Mouse (Mus musculus): ENCODE data around the gene Tinf2.

The Tinf2 gene

DNA sequence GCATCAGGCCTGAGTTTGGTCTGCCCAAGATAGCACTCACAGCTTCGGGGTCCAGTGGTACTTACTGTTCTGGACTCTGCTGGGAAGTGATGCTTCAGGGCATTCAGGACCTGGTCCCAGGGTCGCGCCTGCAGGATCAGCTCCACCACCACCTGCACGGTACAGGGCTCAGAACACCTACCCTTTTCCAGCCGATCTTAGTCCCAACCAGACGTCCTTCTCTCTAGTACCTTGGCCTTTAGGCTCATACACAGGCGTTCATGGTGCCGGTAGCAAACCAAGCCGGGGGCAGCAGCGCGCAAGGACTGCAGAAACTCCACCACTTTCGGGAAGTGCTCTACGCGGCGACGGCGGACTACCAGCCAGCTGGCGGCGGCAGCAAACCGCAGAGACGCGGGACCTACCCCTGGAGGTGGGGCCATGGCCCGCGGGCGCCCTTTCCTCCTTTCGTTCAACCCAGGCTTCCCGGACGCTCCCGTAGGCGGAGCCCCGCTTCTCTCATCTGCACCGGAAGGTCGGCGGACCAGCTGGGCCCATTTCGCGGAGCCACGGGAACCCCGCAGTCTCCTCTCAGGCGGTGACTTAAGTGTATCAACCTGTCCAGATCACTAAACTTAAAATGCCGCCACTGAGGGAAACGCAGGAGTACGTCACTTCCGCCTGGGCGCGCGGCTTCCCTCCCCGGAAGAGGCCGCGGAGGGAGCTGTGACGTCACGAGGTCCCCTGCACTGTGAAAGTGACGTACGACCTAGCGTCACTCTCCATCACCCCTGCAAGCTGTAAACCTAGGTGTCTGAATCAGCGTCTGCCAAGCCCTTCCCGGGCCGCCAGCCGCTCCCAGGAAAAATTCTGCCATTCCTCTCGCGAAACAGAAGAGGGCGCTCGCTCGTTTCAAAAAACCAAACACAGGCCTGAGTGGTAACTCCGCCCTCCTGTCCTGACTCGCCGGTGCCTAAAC lies at the start of gene Tinf2:
Gene Tinf2 (minus strand): TSS at position 661 of the 958 bp plus-strand sequence.
- peak; percentile 99 for DNase-seq (ENCODE audit: low read depth)

DNA sequence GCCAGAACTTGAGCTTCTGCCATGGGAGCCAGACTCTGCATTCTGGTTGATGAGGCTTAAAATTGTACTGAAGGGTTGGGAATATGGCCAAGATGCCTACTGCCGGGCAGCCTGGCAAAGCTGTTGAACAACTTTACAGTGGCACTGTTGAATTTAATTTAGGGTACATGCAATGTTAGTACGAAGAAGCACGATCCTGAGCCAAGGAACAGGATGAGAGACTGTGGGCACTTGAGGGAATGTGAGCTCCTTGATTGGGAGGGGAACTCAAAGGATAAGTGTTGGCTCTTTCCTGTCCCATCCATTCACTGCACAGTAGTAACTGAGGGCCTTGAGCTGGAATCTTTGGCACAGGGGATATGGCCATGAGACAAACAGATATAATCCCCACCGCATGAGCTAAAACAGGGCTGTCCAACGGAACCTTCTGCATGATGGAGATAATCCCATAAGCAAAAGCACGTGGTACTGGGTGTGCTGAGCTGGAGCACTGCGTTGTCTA lies 49.0 kb upstream of the Tinf2 start:
- DNase-seq (ENCODE audit: low read depth): no peak

DNA sequence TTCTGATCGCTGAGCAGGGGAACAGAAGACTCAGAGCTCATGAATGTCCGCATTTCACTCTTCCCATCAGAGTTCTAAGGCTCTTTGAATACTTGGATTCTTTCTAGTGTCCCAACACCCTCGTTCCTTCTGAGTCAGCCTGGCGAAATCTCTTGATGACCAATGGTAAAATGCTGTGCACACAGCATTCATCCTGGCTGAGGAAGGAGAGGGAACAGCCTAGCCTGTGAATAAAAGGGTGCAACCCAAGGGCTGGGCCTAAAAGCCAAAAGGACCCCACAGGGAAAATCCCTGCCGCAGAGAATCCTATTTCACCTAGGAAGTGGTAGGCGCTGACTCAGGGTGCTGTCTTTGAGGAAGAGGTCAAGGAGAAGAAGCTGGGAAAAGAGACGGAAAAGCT lies 48.5 kb upstream of the Tinf2 start:
- DNase-seq (ENCODE audit: low read depth): no peak

DNA sequence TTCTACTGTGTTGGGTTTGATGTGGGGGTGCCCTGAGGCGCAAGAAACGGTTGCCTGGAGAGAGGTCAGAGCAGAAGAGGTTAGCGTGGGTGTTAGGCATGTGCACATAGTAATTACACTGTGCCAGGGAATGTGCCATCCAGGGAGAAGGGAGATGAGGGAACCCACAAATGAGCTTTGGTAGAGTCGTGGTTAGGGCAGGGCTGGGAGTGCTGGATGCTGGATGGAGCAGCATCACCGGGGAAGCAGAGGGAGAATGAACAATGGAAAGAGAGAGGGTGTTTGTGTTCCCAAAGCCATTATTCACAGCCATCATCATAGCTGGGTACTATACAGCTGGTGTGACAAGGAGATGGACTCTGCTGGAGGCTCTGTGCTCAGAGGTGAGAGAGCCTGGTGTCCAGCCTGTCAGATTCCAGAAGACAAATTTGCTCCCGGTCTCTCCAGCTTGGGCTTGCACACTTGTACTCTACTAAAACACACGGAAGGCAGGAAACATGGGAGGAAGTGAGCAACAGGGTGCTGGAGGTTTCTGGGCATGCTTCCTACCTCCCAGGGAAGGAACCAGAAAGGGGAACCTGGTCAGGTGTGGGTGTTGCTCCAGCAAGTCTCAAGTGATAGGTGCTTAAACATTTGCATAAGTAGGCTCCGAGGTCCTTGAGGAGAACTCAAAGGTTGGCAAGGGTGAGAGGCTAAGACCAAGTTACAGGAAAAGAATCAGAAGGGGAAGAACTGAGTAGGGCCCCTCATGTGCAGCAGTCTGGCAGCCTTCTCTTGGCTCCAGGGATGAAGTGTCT lies 46.5 kb upstream of the Tinf2 start:
- DNase-seq (ENCODE audit: low read depth): no peak

DNA sequence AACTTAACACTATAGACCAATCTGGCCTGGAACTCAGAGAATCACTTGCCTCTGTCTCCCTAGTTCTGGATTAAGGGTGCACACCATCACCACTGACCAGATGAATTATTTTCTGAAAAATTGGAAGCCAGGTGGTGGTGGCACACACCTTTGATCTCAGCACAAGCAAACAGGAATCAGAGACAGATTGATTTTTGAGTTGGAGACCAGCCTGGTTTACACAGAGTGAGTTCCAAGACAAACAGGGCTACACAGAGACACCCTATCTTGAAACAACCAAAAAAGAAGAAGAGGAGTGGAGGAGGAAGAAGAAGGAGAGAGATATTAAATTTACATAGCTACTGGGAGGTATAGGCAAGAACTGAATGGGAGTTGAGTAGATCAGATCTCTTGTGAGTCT lies 44.6 kb upstream of the Tinf2 start:
- DNase-seq (ENCODE audit: low read depth): no peak

DNA sequence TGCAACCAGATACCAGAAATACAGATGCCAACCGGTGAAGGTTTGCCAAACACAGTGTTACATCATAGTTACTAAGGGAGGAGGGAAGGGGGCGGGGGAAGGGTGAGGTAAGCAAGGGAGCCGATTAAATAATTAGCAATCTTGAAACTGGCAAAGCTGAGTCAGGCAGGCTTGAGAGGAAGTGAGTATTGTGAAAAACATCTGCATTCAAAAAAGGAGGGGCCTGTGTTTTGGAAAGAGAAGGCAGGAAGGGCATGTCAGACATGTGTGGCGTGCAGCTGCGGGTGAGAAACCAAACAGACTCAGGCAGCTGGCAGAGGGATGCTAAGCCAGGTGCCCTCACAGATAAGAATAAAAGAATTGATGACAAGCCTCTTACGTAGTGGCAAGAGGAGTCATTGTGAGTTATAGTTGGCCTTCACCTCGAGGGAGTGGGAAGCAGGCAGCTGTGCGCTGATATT lies 42.8 kb upstream of the Tinf2 start:
- DNase-seq (ENCODE audit: low read depth): peak; percentile 97

DNA sequence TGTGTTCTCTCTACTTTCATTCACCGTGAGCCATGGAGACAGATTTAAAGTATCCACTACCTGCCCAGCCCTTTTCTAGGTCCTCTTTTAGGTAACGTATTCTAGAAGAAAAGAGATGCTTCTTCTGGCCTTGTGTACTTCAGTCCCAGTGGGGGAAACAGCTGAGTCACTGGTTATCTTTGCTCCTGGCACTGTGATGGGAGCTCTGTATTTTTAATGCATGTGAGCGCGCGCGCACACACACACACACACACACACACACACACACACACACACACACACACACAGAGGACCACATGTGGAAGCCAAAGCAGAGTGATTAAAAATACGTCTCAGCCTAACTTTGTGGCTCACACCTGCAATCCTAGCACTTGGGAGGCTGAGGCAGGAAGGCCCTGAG lies 41.8 kb upstream of the Tinf2 start:
- DNase-seq (ENCODE audit: low read depth): peak; percentile 36

DNA sequence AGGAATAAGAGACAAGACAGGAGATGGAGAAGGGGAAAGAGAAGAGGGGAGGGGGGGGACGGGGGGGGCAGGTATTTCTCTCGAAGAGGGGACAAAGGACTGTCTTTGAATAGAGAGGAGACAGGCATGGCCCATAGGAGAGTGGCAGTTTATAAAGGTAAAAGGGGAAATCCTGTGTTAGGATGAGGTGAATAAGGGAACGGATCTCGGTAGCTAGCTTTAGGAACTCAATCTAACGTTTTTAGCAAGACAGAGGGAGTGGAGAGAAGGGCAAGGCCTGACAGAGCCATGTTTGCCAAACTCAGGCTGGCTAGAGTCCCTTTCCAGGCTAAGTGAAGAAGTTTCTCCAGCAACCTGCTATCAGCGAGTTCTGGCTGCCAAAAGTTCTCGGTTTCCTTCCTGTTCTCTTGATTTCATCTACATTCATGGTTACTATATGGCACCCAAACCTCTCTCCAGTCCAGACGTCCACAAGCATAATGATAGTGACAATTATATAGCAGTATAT lies 40.9 kb upstream of the Tinf2 start:
- no peak for DNase-seq (ENCODE audit: low read depth)

DNA sequence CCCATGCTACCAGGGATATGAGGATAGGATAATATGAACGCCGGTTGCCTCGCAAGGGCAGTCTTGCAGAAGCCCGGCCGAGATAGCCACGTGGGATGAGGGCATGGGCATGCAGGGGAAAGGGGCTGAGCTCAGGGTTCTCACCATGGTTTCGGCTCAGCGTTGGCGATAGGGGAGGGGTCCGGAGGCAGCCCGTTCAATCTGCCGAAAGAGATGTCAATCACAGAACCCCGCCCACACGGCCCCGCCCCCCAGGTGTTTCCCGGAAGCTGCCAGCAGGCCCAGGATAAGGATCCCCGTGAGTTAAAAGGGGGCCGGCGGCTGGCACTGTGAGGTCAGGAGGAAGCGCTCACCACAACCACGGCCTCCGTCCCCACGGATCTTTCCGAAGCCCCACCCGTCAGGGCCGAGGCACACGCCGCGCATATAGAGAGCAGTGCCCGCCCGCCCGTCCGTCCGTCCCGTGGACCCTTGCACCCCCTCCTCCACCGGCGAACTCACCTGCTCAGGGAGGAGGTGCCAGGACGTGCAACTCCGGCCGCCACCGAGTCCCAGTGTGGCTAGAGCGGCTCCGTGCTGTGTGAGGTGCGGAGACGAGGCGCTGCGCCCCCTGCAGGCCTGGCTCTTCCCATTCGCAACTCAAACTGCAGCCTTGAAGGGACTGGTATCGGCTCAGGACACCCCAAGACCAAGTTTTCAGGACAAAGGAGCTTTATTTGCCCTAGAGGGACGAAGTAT lies 40.2 kb upstream of the Tinf2 start, which contains the start of gene Rabggta:
Gene Rabggta (minus strand): TSS at position 564 of the 738 bp plus-strand sequence.
- DNase-seq (ENCODE audit: low read depth): peak; percentile 97

DNA sequence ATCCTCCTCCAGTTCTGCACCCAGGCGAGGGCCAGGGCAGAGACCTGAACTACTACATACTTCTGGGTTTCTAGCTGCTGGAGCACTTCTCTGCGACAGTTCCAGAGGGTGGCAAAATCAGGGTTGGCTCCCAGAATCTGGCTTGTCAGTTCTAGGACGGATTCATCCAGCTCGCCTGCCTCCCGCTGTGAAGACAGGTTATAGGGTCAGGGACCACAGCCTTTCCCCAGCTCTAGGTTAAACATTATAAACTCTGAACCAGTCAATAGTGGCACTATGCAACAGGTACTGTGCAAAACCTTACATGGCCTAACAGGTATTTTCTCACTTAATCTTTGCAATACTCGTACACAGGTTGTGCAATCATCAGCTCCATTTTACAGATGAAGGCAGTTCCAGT lies 39.5 kb upstream of the Tinf2 start:
- DNase-seq (ENCODE audit: low read depth): no peak

DNA sequence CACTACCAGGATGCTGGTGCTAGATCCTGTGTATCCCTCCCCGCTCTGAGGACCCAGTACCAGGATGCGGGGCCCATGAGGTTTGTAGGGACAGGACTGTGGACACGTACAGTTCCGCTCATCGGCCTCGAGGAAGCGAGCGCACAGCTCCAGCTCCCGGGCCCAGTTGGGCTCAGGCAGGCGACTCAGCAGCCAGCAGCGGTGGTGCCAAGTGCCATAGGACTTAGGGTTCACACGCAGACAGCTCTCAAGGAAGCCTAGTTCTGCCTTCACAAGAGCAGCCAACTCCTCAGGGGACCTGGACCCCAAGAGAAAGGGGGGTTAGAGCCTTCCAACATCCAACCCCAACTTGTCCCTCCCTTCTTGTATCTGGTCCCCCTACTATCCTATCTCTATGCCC lies 39.0 kb upstream of the Tinf2 start:
- no peak for DNase-seq (ENCODE audit: low read depth)

DNA sequence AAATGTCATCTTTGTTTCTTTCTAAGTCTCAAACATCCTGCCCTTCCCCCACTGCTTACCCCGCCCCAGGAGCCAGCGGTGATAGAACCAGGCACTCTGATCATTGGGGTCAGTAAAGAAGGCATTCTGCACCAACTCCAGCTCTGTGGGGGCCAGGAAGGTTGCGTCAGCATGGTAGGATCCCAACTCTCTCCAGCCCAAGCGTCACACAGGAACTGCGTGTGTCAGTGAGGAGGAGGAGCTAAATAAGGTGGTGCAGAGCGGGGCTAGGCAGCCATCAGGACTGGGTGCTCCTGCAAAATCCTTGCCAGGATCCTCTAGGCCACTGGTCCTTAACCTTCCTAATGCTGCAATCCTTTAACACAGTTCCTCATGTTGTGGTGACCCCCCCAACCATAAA lies 38.1 kb upstream of the Tinf2 start:
- no peak for DNase-seq (ENCODE audit: low read depth)

DNA sequence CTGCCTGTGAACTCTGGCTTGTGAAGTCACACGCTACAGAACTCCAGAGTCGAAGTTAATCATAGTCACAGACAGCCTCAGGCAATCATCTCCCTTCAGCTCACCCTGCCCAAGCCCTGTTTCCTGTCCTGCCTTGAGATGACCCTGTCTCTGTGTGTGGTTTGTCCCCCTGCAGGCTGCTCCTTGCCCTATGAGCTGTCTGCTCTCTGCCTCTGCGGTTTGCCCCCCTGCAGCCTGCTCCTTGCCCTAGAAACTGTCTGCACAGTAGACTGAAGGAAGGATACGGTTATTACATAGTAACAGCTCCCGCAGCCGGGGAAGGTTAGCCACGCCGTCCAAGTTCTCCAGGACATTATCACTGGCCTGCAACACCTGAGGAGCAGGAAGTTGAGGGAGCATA lies 35.3 kb upstream of the Tinf2 start:
- no peak for DNase-seq (ENCODE audit: low read depth)

DNA sequence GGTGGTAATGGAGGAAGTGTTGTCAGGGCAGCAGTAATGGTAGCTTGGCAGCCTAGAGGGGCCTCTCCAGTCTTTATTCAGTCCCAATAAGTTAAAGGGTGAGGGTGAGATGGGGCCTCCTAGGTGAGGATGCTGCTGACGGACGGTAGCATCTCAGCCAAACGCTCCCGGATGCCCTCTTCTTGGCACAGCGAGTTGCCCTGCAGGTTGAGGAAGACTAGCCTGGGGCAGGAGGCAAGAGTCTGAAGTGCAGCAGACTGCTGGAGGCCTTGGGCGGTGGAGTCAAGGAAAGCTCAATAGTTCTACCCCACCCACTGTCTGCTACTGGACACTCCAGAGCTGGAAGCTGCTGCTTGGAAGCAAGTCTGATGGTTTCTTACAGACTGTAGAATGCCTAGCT lies 34.7 kb upstream of the Tinf2 start:
- no peak for DNase-seq (ENCODE audit: low read depth)

DNA sequence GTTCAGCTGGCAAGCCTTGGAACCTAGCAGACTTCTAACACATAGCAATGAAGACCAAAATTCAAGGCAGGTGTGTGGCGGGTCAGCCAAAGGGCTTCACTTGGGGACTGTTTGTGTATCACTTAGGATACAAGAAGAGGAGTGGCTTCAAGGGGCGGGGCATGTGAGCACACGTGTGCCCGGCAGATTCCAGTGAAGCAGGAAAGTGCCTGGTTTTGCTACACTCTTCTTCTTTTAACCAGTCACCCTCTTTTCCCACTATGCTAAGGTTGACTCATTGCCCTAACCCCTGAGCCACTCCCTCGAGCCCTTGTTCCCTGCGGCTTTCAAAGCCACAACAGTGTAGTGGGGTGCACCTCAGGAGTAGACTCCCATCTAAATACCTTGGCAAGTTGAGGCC lies 33.3 kb upstream of the Tinf2 start:
- peak; percentile 40 for DNase-seq (ENCODE audit: low read depth)

DNA sequence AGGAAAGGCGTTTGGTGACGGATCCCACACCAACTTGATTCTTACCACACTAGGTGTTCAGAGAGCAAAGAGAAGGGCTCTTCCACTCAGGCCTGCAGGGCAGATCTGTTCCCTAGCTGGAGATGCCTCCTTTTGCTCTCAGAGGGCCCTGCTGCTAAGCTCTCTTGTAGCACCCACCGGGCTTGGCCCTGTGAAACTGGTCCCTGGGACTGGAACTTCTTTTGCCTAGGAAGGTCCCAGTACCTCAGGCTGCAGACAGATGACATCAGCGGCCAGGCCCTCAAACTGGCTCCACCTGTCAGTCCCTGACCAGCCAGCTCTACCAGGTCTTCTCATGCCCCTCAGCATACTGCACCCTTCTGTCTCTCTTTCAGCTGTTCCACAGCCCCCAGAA lies 32.1 kb upstream of the Tinf2 start, which contains the start of gene Tgm1:
Gene Tgm1 (minus strand): TSS at position 198 of the 394 bp plus-strand sequence.
- no peak for DNase-seq (ENCODE audit: low read depth)

DNA sequence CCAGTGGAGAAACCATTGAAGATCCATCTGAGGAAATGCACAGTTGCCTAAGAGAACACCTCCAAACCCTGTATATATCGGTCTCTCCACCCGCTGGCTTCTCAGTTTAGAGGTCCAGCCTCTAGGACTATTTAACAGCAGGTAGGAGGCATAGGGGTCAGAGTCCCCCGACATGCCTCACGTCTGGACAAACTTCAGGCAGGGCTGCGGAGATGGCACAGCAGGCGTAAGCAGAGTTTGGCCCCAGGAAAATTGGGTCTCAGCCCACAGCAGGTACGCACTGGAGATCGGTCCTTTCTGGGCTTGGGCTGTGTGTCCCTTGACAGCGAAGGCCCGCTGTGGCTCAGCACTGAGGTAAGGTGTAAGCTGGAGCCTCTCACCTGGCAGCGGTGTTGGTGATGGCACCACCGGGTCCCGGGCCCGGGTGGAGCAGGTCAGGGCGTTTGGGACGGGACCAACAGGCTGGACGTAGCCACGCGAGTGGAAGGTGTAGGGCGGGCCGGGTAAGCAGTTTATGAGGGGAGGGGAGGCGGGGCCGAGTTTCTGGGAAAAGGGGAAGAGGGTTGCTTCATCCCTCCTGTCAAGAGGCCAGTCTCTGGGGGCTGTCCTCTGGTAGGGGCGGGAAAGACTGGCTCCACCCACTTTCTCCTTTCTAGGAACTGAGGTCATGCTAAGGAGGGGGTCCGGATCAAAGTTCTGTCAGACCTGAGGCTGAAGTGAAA lies 31.5 kb upstream of the Tinf2 start:
- peak; percentile 22 for DNase-seq (ENCODE audit: low read depth)

DNA sequence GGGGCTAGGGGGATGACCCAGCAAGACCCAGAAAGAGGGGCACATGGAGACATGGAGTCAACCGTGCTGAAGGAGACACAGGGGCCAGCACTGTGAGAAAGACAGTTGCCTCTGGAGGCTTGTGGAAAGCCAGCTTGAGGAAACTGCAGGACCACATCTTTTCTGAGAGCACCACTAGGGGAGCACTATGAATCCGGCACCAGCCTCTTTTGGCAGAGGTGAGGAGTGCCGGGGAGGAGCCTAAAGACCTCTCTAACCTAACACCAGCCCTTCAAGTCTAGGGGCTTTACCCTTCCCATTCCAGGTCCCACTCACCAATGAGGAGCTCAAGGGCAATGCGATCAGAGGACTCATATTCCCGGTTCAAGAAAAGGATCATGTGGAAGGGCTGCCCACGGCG lies 30.2 kb upstream of the Tinf2 start:
- DNase-seq (ENCODE audit: low read depth): no peak

DNA sequence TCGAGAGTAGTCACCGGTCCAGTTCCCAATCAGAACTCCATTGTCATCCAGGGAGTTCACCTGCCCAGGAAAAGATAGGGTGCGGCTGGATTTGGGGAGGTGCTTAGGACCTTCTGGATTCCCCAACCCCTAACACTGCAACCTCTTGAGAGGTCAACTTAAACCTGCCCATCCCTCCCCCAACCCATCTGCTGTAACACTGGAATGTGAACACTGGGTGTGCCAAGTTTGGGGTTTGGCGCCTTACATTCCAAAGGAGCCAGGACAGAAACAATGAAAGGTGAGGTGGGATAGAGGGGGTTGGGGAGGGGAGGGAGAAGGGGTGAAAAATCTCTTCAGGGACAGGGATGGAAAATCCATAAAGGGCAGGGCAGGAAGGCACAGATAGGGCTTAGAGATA lies 27.9 kb upstream of the Tinf2 start:
- DNase-seq (ENCODE audit: low read depth): no peak

DNA sequence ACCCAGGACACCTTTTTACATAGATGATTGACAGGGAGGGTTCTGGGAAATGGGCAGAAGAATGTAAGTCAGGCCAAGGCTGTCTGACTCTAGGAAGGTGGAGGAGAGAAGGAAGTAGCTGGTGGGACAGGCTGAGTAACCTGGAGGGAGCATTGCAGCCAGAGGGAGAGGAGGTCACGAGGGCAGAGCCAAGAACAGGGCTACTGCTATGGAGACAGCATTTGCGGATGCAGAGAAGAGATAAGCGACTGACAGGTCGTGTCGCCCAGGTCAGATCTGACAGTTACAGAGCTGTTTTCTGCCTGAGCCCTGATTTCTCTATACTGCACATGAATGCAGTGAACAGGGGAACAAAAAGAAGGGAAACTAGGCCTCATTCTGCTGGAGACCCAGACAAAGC lies 25.8 kb upstream of the Tinf2 start:
- no peak for DNase-seq (ENCODE audit: low read depth)

DNA sequence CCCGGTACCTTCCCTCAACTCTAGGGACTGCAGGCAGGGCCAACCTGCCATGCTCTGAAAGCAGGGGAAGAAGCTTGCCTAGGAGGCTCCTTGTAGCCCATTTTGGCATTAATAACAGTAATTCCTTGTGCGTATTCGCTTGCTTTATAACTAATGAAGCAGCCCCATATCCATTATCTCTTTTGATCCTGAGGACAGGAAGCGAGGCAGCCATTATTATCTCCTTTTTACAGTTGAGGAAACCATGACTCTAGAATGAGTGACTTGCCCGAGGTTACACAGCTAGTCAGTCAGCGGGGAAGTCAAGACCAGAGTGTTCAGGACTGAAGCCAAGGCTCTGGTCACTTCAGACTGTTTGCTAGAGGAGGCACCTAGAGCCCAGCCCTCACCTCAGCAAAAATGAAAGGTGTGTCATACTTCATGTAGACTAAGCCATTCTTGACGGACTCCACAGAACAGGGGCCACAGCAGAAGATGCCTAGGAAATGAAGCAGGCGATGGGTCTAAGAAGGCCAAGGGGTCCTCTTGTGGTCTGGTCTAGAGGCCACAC lies 24.5 kb upstream of the Tinf2 start:
- no peak for DNase-seq (ENCODE audit: low read depth)

Measured in induced T-regulatory cell, adult 2 months (primary cell).